Mouse (Mus musculus): ENCODE measurements around the gene Pttg1. TPM values are rescaled to one million over a fixed set of nuclear protein-coding genes. Genes with fewer than 3 reads are reported as not detected.

Gene Pttg1
- polyA plus RNA-seq, 1 experiment from 2014 or later, result 65.5 TPM

GRCm38 (mm10) chr11:43449916-43450315 lies 23.9 kb upstream of the Pttg1 start:
- 78% methylated on average over 2 of the region's 2 CpGs for WGBS
- H3K9me3 ChIP-seq (ENCODE audit: control insufficient read depth, low read length), result no peaks in the 10 kb centered on the region
- no peak for ATAC-seq
- no peak overlapping the region for H3K9ac ChIP-seq (ENCODE audit: low read depth, low read length)
- no peaks in the 10 kb centered on the region for H3K27me3 ChIP-seq (replicated peaks; ENCODE audit: control insufficient read depth, insufficient read depth, low read length)
- H3K4me3 ChIP-seq (ENCODE audit: low read length), result no peak overlapping the region
- peaks cover 10% of the 10 kb centered on the region for H3K36me3 ChIP-seq (ENCODE audit: control insufficient read depth, insufficient read depth, low read length)
- H3K4me2 ChIP-seq (ENCODE audit: low read depth, low read length), result no peak overlapping the region
- H3K4me1 ChIP-seq (ENCODE audit: control insufficient read depth, insufficient read depth, low read length), result no peaks in the 10 kb centered on the region
- H3K27ac ChIP-seq (ENCODE audit: low read length), result no peak overlapping the region

DNA sequence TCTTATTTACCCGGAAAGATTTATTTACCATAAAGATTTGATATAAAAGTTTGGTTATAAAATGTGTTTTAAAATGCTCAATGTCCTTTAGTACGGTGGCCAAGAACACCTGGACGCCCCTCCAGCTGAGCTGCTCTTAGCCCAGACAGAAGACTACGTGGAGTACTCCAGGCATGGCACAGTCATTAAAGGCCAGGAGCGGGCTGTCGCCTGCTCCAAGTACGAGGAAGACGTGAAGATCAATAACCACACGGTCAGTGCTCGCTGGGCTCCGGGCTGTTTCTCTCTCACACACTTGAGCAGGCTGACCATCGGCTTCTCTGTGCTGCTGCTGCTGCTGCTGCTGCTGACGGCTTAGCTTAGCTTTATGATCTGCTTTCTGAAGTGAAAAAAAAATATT lies 17.1 kb upstream of the Pttg1 start:
- H3K4me3 ChIP-seq (ENCODE audit: low read length), result no peak overlapping the region
- H3K4me2 ChIP-seq (ENCODE audit: low read depth, low read length), result no peak overlapping the region
- H3K27ac ChIP-seq (ENCODE audit: low read length), result no peak overlapping the region
- WGBS, result 93% methylated on average over 13 of the region's 13 CpGs
- no peaks in the 10 kb centered on the region for H3K9me3 ChIP-seq (ENCODE audit: control insufficient read depth, low read length)
- peaks cover 24% of the 10 kb centered on the region for H3K36me3 ChIP-seq (ENCODE audit: control insufficient read depth, insufficient read depth, low read length)
- H3K27me3 ChIP-seq (replicated peaks; ENCODE audit: control insufficient read depth, insufficient read depth, low read length), result no peaks in the 10 kb centered on the region
- no peak for ATAC-seq
- no peaks in the 10 kb centered on the region for H3K4me1 ChIP-seq (ENCODE audit: control insufficient read depth, insufficient read depth, low read length)
- no peak overlapping the region for H3K9ac ChIP-seq (ENCODE audit: low read depth, low read length)

DNA sequence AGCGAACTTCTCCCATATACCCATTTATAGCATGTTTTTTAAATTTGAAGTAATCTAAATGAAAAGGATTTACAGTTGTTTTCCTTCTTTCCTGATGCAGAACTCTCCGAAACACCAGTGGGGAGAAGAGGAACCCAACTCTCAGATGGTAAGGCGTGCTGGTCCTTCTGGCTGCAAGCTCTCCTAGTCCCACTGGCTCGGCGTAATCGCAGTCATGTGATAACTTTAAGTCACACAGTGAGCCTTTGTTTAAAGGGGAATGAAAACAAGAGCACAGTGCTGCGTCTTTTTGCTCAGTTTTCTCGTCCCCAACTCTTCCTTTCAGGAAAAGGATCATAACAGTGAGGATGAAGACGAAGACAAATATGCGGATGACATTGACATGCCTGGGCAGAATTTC lies 15.1 kb upstream of the Pttg1 start:
- H3K4me2 ChIP-seq (ENCODE audit: low read depth, low read length), result no peak overlapping the region
- H3K36me3 ChIP-seq (ENCODE audit: control insufficient read depth, insufficient read depth, low read length), result peaks cover 20% of the 10 kb centered on the region
- no peak for ATAC-seq
- no peak overlapping the region for H3K9ac ChIP-seq (ENCODE audit: low read depth, low read length)
- H3K9me3 ChIP-seq (ENCODE audit: control insufficient read depth, low read length), result no peaks in the 10 kb centered on the region
- 92% methylated on average over 10 of the region's 10 CpGs for WGBS
- H3K4me1 ChIP-seq (ENCODE audit: control insufficient read depth, insufficient read depth, low read length), result no peaks in the 10 kb centered on the region
- no peak overlapping the region for H3K4me3 ChIP-seq (ENCODE audit: low read length)
- H3K27ac ChIP-seq (ENCODE audit: low read length), result no peak overlapping the region
- H3K27me3 ChIP-seq (replicated peaks; ENCODE audit: control insufficient read depth, insufficient read depth, low read length), result no peaks in the 10 kb centered on the region

- Histone ChIP-seq H3K4me1 (ENCODE audit: control insufficient read depth, insufficient read depth, low read length) (peaks cover 4% of the 10 kb centered on the region; the same call in 1 of the 2 replicates), H3K4me2 (ENCODE audit: low read depth, low read length) (peak overlapping the region; percentile 77), H3K9ac (ENCODE audit: low read depth, low read length) (peak overlapping the region; percentile 82), H3K27me3 (replicated peaks; ENCODE audit: control insufficient read depth, insufficient read depth, low read length) (no peaks in the 10 kb centered on the region), H3K36me3 (ENCODE audit: control insufficient read depth, insufficient read depth, low read length) (no peaks in the 10 kb centered on the region), H3K4me3 (ENCODE audit: low read length) (peak overlapping the region; percentile 92), H3K9me3 (ENCODE audit: control insufficient read depth, low read length) (no peaks in the 10 kb centered on the region), H3K27ac (ENCODE audit: low read length) (peak overlapping the region; percentile 57; the same call in 1 of the 2 replicates)
- 3% methylated on average over 9 of the region's 9 CpGs for WGBS
- peak; percentile 53; the same call in 1 of the 2 replicates for ATAC-seq
Measured at GRCm38 (mm10) chr11:43434024-43434407, 8.0 kb upstream of the Pttg1 start.

DNA sequence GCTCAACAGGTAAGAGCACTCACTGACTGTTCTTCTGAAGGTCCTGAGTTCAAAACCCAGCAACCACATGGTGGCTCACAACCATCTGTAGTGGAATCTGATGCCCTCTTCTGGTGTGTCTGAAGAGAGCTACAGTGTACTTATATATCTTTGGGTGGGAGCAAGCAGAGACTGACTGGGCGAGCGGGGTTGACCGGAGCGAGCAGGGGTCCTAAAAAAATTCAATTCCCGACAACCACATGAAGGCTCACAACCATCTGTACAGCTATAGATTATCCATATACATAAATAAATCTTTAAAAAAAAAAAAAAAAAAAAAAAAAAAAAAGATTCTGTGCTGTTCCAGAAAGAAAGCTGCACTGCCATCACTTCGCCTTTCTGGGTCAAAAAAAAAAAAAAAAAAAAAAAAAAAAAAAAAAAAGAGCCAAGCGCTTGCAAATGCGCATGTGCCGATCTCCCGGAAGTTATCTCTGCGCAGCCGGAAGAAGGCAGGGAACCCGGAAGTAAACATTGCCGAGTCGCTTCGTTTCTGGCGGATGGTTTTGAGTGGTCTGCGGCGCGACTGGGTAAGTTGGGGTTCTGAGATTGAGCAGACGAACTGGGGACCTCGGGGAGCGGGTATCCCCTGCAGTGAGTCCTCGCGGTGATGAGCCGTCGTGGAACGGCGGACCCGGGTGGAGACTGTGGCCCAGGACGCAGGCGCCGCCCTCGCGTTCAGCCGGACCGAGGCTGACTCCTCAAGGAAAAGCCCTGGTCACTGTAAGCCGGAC lies 7.4 kb upstream of the Pttg1 start, which contains the start of gene Slu7:
Slu7 (plus strand) TSS at position 491 of the 770 bp plus-strand sequence.
- Histone ChIP-seq H3K4me2 (ENCODE audit: low read depth, low read length) (peak within 1 kb of the TSS; percentile 77), H3K9ac (ENCODE audit: low read depth, low read length) (peak within 1 kb of the TSS; percentile 82), H3K4me3 (ENCODE audit: low read length) (peak within 1 kb of the TSS; percentile 92), H3K36me3 (ENCODE audit: control insufficient read depth, insufficient read depth, low read length) (no peaks in the 10 kb centered on the region), H3K4me1 (ENCODE audit: control insufficient read depth, insufficient read depth, low read length) (peaks cover 4% of the 10 kb centered on the region; the same call in 1 of the 2 replicates), H3K27ac (ENCODE audit: low read length) (peak within 1 kb of the TSS; percentile 57; the same call in 1 of the 2 replicates), H3K27me3 (replicated peaks; ENCODE audit: control insufficient read depth, insufficient read depth, low read length) (no peaks in the 10 kb centered on the region), H3K9me3 (ENCODE audit: control insufficient read depth, low read length) (no peaks in the 10 kb centered on the region)
- WGBS, result 9% methylated on average over 38 of the region's 38 CpGs
- peak; percentile 90 for ATAC-seq

GRCm38 (mm10) chr11:43426414-43426884 lies 398 bp upstream of the Pttg1 start:
- H3K36me3 ChIP-seq (ENCODE audit: control insufficient read depth, insufficient read depth, low read length), result no peaks in the 10 kb centered on the region; the same call in 1 of the 2 replicates
- WGBS, result 13% methylated on average over 7 of the region's 7 CpGs
- no peaks in the 10 kb centered on the region for H3K9me3 ChIP-seq (ENCODE audit: control insufficient read depth, low read length)
- H3K9ac ChIP-seq (ENCODE audit: low read depth, low read length), result peak overlapping the region; percentile 10; the same call in 1 of the 2 replicates
- H3K4me2 ChIP-seq (ENCODE audit: low read depth, low read length), result 0 out of 2 replicates have a peak overlapping the region, but pooled peaks have one; percentile 19
- H3K27ac ChIP-seq (ENCODE audit: low read length), result peak overlapping the region; percentile 53; the same call in 1 of the 2 replicates
- H3K4me1 ChIP-seq (ENCODE audit: control insufficient read depth, insufficient read depth, low read length), result peaks cover 9% of the 10 kb centered on the region; the same call in 1 of the 2 replicates
- peak overlapping the region; percentile 64 for H3K4me3 ChIP-seq (ENCODE audit: low read length)
- peak; percentile 80 for ATAC-seq
- H3K27me3 ChIP-seq (replicated peaks; ENCODE audit: control insufficient read depth, insufficient read depth, low read length), result no peaks in the 10 kb centered on the region

DNA sequence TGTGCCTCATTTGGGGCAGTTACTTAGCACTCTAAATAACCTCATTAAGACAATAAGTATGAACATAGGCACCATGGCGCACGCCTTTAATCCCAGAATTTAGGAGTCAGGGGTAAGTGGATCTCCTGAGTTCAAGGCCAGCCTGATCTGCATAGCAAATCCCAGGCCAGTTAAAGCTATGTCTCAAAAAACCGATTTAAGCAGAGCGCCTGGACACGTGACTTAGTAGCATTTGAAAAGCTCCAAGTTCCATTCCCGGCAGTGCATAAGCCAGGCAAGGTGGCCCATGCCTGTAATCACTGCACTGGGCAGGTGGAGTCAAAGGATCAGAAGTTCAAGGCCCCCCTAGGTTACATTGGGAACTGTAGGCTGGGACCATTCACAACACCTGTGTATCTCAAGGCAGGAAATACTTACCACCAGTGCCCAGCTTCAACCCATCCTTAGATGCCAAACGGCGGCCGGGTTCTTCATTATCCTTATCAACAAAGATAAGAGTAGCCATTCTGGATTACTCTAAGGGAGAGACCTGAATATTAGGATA lies 813 bp downstream of the Pttg1 start:
- Histone ChIP-seq H3K4me1 (ENCODE audit: control insufficient read depth, insufficient read depth, low read length) (peaks cover 9% of the 10 kb centered on the region; the same call in 1 of the 2 replicates), H3K27me3 (replicated peaks; ENCODE audit: control insufficient read depth, insufficient read depth, low read length) (no peaks in the 10 kb centered on the region), H3K9me3 (ENCODE audit: control insufficient read depth, low read length) (no peaks in the 10 kb centered on the region), H3K4me3 (ENCODE audit: low read length) (peak overlapping the region; percentile 64; the same call in 1 of the 2 replicates), H3K36me3 (ENCODE audit: control insufficient read depth, insufficient read depth, low read length) (no peaks in the 10 kb centered on the region; the same call in 1 of the 2 replicates), H3K27ac (ENCODE audit: low read length) (no peak overlapping the region), H3K4me2 (ENCODE audit: low read depth, low read length) (peak overlapping the region; percentile 54), H3K9ac (ENCODE audit: low read depth, low read length) (no peak overlapping the region; the same call in 1 of the 2 replicates)
- 82% methylated on average over 9 of the region's 9 CpGs for WGBS
- peak; percentile 23 for ATAC-seq

DNA sequence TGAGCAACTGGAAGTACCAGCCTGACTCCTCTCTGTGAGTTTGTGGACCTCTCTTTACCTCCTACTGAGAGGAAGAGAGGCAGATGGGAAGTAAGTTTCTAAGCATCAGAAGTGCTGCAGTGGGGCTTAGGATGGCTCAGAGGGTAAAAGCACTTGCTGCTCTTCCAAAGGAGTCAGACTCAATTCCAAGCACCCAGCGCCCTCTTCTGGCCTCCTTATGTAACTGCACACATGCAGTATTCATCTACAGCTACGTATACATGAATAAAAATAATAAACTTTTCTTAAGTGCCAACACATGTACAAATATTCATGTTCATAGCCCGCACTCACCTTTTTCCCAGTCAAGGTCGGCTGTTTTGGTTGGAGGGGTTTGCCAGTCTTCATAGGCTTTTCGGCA lies 1.7 kb downstream of the Pttg1 start:
- H3K4me1 ChIP-seq (ENCODE audit: control insufficient read depth, insufficient read depth, low read length), result peaks cover 9% of the 10 kb centered on the region; the same call in 1 of the 2 replicates
- no peak overlapping the region for H3K27ac ChIP-seq (ENCODE audit: low read length)
- H3K9ac ChIP-seq (ENCODE audit: low read depth, low read length), result no peak overlapping the region
- H3K9me3 ChIP-seq (ENCODE audit: control insufficient read depth, low read length), result no peaks in the 10 kb centered on the region
- no peaks in the 10 kb centered on the region; the same call in 1 of the 2 replicates for H3K36me3 ChIP-seq (ENCODE audit: control insufficient read depth, insufficient read depth, low read length)
- no peak for ATAC-seq
- no peak overlapping the region for H3K4me2 ChIP-seq (ENCODE audit: low read depth, low read length)
- no peak overlapping the region for H3K4me3 ChIP-seq (ENCODE audit: low read length)
- no peaks in the 10 kb centered on the region for H3K27me3 ChIP-seq (replicated peaks; ENCODE audit: control insufficient read depth, insufficient read depth, low read length)
- 77% methylated on average over 5 of the region's 5 CpGs for WGBS

DNA sequence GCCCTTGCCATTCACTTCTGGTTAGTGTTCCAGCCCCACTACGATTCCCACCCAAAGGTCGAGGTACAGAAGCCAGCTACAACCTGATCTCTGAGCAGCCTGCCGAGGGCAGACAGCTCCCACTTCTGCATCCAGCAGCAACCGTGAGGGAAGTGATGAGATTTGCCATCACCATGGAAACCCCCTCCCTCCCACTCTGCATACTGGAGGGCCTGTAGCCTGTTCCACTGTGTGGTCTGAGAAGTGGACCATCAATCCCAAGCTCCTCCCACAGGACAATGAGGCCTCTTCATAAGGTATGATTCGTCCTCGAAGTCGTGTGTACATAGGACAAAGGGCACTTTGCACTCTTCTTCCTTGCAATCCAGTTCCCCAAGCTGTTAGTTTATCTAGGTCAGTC lies 8.8 kb downstream of the Pttg1 start:
- Histone ChIP-seq H3K4me2 (ENCODE audit: low read depth, low read length) (no peak overlapping the region), H3K36me3 (ENCODE audit: control insufficient read depth, insufficient read depth, low read length) (no peaks in the 10 kb centered on the region), H3K9ac (ENCODE audit: low read depth, low read length) (no peak overlapping the region), H3K4me1 (ENCODE audit: control insufficient read depth, insufficient read depth, low read length) (no peaks in the 10 kb centered on the region), H3K27ac (ENCODE audit: low read length) (no peak overlapping the region), H3K4me3 (ENCODE audit: low read length) (no peak overlapping the region), H3K27me3 (replicated peaks; ENCODE audit: control insufficient read depth, insufficient read depth, low read length) (no peaks in the 10 kb centered on the region), H3K9me3 (ENCODE audit: control insufficient read depth, low read length) (no peaks in the 10 kb centered on the region)
- 38% methylated on average over 7 of the region's 7 CpGs for WGBS
- peak; percentile 79 for ATAC-seq
